Mouse (Mus musculus) brain, embryonic 14.5 days (tissue): ENCODE results near the gene Lhpp.

ENCODE experiments used
- CTCF ChIP-seq: fragments of 200-500 bp; IDR thresholded peaks from 2 replicates; pipeline ENCODE4 v1.5.1; 2012; ENCODE audit warnings: inconsistent platforms, mild to moderate bottlenecking, moderate library complexity, borderline replicate concordance; ENCODE audit not compliant: insufficient read depth, insufficient read length; ENCODE audit errors: extremely low read depth
- POLR2A ChIP-seq: fragments of 200-500 bp; IDR thresholded peaks from 2 replicates; pipeline ENCODE4 v1.6.1; 2012; ENCODE audit warnings: mild to moderate bottlenecking, inconsistent platforms, borderline replicate concordance; ENCODE audit not compliant: poor library complexity, insufficient read depth, insufficient read length, severe bottlenecking; ENCODE audit errors: extremely low read depth

DNA sequence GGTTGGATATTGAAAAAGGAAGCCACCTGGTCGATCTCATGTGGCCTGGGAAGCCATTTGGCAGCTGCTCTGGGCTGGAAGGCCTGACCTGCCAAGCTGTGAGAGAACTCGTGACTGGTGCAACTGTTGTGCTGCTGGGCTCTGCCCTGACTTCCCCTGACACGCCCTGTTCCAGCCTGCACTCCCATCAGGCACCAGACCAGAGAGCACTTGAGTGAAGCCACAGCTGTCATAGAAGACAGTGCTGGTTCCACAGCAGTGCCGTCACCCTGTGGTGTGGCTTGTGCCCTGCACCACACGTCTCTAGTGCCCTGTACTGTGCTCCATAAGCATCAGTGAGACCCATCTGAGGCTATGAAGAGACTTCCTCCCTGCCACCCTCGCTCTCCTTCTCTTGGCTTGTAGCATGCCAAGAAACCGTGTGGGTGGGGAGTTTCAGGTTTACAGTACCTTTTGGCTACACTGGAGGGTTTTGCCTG lies 62.1 kb downstream of the Lhpp start:
- no peak for TF ChIP-seq CTCF
- no peak for TF ChIP-seq POLR2A
